Mouse (Mus musculus) small intestine, adult 2 months (tissue): ENCODE data around the gene Vps13d.

Experiments used
- CTCF ChIP-seq: fragments of 200-500 bp; IDR thresholded peaks from 2 replicates; pipeline ENCODE4 v1.5.1; 2012; ENCODE audit warnings: low read depth, mild to moderate bottlenecking, control low read depth, inconsistent platforms, low read length, moderate library complexity, mixed read lengths; ENCODE audit not compliant: insufficient replicate concordance, insufficient read length; ENCODE audit errors: extremely low read depth
- POLR2A ChIP-seq: fragments of 200-500 bp; IDR thresholded peaks from 2 replicates; pipeline ENCODE4 v1.6.1; 2012; ENCODE audit warnings: low read depth, mild to moderate bottlenecking, control low read depth, inconsistent platforms, low read length, moderate library complexity

- no peak for TF ChIP-seq POLR2A
- TF ChIP-seq CTCF: no peak
Observed at GRCm38 (mm10) chr4:145221379-145221778, 26.6 kb upstream of the Vps13d start.
